Mouse (Mus musculus) left cerebral cortex, adult 2 months (tissue): Measurements from ENCODE around the gene Entpd6. TPM values are rescaled to one million over a fixed set of nuclear protein-coding genes. Genes with fewer than 3 reads are reported as not detected.

Experiments
- DNase-seq, 2 experiments: peaks; one replicate each; pipeline ENCODE4 v3.0.0; 2021 to 2022; ENCODE audit warnings: low spot score in 2 of 2, mixed read lengths in 1 of 2; ENCODE audit errors: extremely low spot score in 1 of 2
- H3K27ac ChIP-seq: fragments of 200-600 bp; 2 replicates; pipeline ENCODE4 v1.8.1; 2022
- H3K4me3 ChIP-seq: fragments of 200-600 bp; 2 replicates; pipeline ENCODE4 v1.8.1; 2022
- CTCF ChIP-seq: fragments of 200-600 bp; IDR thresholded peaks from 2 replicates; pipeline ENCODE4 v1.8.1; 2022; ENCODE audit warnings: antibody characterized with exemption, mild to moderate bottlenecking, moderate library complexity
- intact Hi-C: fragments of 180-260 bp; cut with DNase I; formaldehyde crosslinking; loops from one replicate; pipeline ENCODE4 v1.15.1; 2025
- long read RNA-seq, 2 experiments: library from polyadenylated mRNA; stranded (forward); transcript quantifications; one replicate each; pipeline ENCODE4 v2.0.0; 2021; ENCODE audit warnings: borderline mapping rate in 2 of 2
- total RNA-seq, 2 experiments: library from RNA; stranded (reverse); gene quantifications; 2 replicates each; pipeline ENCODE4 v1.2.3; 2021

Entpd6 gene
- total RNA-seq: 10 to 100 TPM; 46.5 to 51.5 TPM
- long read RNA-seq, experiment 1, transcript Entpd6-201 (14 exons, 2,540 nt): major isoform, 41 of 70 reads
- long read RNA-seq, experiment 1, partial matches to known transcripts: 7 of 70 reads
- long read RNA-seq, experiment 1, other reads (novel, unspliced or antisense): 21 of 70 reads
- long read RNA-seq, experiment 2, transcript Entpd6-201 (14 exons, 2,540 nt): major isoform, 27 of 42 reads
- long read RNA-seq, experiment 2, partial matches to known transcripts: 3 of 42 reads
- long read RNA-seq, experiment 2, other reads (novel, unspliced or antisense): 12 of 42 reads

DNA sequence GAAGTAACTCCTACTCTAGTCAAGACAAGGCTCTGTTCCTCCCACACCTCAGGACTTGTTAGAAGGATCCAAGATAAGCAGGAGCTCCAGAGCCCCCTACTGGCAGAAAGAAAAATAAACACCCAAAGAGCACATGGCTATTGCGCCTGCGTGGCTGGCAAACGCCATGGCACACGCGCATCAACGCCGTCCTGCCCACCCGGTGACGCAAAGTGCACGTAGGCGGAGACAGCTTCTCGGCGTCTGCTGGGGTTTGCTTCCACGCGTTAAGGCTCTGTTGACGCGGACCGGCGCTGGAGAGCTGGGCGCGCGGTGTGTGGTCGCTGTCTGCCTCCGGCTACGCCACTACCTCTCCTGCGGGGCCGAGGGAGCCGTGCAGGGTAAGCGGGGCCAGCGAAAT lies at the start of gene Entpd6:
Entpd6 (plus strand) TSS at position 189 of the 400 bp plus-strand sequence.
- intact Hi-C loops: loop anchor here (2.0 to 5.0 kb wide), 3 partner anchors 70 to 158 kb away; partner anchors contain the start of genes Apmap and Gins1
- peak; percentile 96 for TF ChIP-seq CTCF
- Histone ChIP-seq H3K27ac (peak within 1 kb of the TSS; percentile 94), H3K4me3 (peak within 1 kb of the TSS; percentile 93)
- peak; percentile 97 to 98 for DNase-seq

DNA sequence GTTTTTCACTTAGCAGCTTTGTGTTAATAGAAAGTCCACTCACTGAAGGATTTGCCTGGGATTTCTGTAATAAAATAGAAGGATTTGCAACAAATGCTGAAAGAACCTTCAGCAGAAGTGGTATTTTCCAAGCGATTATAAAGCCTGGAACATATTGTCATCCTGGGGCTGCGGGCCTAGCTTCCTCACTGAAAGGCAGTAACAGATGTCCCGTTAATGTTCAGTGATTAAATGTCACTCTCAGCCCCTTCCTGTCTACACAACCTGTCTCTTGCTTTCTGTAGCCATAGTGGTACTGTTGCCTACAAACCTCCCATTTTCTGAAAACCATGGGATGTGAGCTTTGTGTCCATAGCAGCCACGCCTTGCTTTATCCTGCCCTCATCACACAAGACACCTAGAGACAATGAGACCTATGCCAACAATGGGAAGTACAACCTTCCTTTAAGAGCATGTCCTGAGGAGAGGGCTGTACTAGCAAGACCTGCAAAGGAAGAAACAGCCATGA lies 36.6 kb upstream of the Entpd6 start:
- no peak for DNase-seq
- Histone ChIP-seq H3K4me3 (no peak overlapping the region), H3K27ac (no peak overlapping the region)
- intact Hi-C loops: no loop called here
- no peak for TF ChIP-seq CTCF

DNA sequence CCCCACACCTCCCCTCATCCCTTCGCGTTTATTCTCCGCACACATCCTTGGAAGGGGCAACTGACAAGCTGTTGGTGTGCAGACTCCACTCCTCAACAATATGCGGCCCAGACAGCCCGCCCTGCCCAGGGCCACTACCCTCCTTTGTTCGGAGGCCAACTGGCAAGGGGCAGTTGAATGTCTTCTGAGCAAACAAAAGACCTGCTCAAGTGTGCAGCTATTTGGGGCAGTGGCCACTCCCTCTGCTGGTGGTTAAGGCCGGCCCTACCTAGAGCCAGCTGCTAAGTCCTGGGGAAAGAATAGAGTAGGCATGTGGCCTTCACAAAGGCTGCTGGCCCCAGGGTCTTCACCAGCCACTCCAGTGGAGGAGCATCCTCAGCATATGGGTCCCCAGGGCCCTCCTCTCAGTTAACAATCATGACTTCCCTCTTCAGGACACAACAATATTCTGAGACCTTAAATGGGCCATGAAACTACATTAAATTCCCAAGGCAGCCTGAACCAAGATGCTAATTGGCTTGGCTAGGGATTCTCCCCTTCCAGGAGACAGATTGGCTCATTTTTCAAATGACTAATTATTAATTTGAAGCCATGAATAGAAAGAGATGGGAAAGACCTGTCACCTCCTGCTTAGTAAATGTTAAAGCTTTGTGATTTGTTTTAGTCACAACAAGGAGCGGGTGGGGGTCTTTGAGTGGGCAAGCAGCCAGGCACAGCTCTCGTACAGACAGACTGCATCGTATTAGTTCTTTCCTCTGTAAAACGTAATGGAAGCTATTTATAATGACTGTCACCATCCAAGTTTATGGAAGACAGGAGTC lies 12.9 kb upstream of the Entpd6 start:
- intact Hi-C loops: no loop called here
- TF ChIP-seq CTCF: no peak; the same call in 1 of the 2 replicates
- Histone ChIP-seq H3K4me3 (no peak overlapping the region), H3K27ac (no peak overlapping the region)
- DNase-seq: no peak

DNA sequence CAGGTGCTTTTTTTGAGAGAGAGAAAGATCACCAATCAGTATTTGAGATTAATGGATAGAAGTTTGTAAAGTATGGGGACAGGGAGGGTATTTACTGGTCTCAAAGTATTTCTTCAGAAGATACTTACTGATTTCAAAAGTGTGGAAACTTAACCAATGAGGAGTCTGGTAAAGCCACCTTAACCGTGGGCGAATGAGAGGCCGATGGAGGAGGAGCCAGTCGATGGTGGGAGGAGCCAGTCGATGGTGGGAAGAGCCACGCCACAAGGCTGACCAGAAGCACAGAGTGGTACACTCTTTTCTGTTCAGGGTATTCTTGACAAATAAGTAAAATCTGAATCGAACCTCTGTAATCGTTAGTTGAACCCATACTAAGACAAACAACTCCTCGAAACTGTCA lies 11.0 kb upstream of the Entpd6 start:
- intact Hi-C loops: no loop called here
- DNase-seq: no peak
- no peak overlapping the region for H3K27ac ChIP-seq
- no peak for TF ChIP-seq CTCF
- no peak overlapping the region for H3K4me3 ChIP-seq

DNA sequence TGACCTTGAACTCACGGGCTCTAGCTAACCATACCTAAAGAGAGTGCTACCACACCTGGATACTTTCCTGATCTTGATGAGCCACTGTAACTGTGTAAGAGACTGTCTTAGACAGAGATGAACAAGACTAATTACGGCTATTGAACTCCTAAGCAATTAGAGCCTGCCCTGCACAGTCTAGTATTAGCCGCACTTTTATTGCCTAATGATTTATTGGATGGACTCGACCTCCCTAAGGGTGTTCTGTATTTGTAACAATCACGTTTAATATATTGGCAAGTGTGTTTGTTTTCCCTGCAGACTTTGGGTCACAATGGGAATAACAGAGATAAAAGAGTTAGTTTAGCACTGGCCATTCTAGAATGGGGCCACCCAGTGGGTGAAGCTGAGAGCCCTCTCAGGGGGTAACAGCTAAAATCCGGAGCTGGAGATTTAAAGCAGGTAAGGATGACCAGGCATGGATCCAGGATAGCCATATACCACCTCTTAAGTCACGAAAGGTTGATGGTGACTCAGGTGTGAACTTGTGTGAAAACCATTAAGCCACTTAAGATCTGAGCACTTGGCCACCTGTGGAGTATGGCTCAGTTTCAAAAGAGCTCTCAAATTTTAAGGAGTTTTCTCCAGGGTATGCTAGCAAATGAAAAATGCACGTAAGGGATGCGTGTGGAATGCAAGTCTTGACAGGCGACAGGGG lies 8.5 kb upstream of the Entpd6 start:
- intact Hi-C loops: loop anchor here (5.0 kb wide), 1 partner anchor 183 kb away; no protein-coding TSS in a partner anchor

DNA sequence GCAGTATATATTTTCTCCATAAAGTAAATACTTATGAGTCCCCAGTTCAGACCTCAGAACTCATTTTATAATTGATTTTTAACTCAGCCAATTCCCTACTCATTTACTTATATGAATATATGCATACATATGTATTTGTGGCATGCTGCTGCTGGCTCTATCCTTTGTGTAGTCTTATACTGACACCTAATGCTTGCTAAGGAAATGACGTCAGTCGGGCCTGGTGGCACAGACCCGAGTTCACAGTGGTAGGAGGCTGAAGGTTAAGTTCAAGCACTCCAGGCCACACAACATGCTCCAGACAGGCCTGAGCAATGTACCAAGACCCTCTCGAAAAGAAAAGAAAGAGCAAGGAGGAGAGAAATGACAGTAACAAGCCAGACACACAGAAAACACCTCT lies 7.4 kb upstream of the Entpd6 start:
- intact Hi-C loops: loop anchor here (5.0 kb wide), 1 partner anchor 184 kb away; no protein-coding TSS in a partner anchor
- peak; percentile 34 for TF ChIP-seq CTCF
- DNase-seq: no peak
- Histone ChIP-seq H3K4me3 (no peak overlapping the region), H3K27ac (no peak overlapping the region)

More for the DNA sequence above, 8.5 kb upstream of the Entpd6 start:
- no peak for DNase-seq
- no peak for TF ChIP-seq CTCF
- no peak overlapping the region for H3K4me3 ChIP-seq
- no peak overlapping the region for H3K27ac ChIP-seq

DNA sequence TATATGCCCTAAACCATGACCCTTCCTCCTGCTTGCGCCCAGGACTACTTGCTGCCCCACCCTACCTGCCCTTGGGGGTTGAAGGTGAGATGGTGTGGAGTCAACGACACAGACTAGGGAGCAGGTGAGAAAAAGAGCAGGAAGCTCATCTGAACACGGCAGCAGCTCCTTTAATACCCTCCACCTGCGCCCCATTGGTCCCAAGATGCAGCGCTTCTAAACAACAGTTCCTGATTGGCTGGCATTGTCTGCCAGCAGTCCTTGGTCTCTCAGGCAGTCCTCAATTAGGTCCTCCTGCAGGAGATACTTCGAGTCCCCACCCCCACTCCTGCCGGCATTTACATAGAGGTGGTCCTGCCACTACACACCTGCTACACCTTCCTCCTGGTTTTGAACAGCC lies 3.8 kb upstream of the Entpd6 start:
- Histone ChIP-seq H3K27ac (no peak overlapping the region), H3K4me3 (no peak overlapping the region)
- no peak for DNase-seq
- no peak for TF ChIP-seq CTCF
- intact Hi-C loops: loop anchor here (5.0 kb wide), 1 partner anchor 162 kb away; the partner anchor contains the start of gene Gins1

DNA sequence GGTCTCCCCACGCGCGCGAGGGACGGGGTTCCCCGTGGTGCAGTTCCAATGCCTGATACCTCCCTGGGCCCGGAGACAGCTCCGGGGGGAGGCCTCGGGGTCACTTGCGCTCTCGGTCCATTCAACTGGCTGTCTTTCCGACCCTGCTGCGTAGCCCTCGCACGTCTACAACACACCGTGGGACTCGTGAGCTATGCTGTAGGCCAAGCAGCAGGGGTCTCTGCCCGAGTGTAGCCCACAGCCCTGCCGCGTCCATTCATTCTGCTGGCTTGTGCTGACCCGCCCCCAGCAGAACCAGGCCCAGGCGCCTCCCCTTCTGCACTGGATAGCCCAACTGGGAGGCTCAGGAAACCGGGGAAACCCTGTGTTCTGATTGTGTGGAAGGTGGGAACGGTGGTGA lies 441 bp downstream of the Entpd6 start:
- Histone ChIP-seq H3K27ac (peak overlapping the region; percentile 94), H3K4me3 (peak overlapping the region; percentile 93)
- DNase-seq: no peak
- intact Hi-C loops: loop anchor here (2.0 to 5.0 kb wide), 3 partner anchors 70 to 158 kb away; partner anchors contain the start of genes Apmap and Gins1
- no peak for TF ChIP-seq CTCF

DNA sequence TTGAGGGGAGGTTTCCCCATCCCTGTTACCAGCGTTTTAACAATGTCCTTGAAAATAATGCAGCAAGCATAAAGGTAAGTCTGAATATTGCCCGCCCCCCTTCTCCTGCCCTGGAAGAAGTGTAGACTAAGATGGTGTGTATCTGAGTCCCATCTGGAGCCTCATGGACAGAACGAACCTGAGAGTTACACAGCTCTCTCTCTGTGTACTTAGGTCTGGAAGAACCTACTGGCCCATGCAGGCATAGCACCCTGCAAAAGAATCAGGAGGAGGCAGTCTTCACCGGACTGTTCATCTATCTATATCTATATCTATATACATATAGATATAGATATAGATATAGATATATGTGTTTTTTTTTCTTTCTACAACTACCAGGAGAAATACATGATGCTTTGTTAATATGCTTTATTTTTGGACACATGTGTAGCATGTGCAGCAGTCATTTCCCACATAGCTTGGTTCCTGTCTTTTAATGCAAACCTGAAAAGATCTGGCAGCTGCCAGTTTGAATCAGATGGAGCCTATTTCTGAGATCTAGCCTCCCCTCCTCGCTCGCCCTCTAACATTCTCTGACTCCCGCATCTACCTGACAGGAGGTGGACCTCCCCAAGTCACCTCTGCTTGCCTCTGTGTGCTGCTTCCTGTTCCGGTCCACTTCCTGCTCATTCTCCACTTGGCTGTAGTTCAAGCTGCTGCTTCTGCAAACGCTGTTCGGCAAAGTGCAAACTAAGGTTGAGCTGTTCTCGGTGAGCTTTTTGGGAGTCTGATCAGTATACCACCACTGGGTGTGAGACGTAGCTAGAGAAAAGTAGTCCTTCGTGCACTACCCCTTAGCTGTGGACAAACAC lies 1.5 kb downstream of the Entpd6 start:
- Histone ChIP-seq H3K4me3 (peak overlapping the region; percentile 93), H3K27ac (no peak overlapping the region)
- no peak for DNase-seq
- TF ChIP-seq CTCF: peak; percentile 42
- intact Hi-C loops: loop anchor here (10.0 kb wide), 1 partner anchor 254 kb away; no protein-coding TSS in a partner anchor

DNA sequence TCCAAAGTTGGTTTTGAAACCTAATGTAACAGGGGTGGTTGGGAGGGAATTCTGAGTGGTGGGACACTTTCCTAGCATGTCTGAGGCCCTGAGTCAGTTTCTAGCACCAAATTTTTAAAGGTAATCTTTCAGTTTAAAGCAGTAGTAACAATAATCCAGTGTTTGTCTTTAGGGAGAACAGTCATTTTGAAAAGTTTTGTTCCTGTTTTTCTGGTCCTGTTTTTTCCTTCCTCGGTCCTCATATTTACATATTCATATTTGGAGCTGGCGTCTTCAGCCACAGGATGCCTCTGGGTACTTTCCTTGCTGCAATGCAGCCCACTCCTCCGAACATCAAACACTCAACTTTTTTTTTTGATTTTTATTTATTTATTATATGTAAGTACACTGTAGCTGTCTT lies 6.2 kb downstream of the Entpd6 start:
- Histone ChIP-seq H3K27ac (no peak overlapping the region), H3K4me3 (no peak overlapping the region)
- no peak for TF ChIP-seq CTCF
- intact Hi-C loops: loop anchor here (10.0 kb wide), 1 partner anchor 250 kb away; no protein-coding TSS in a partner anchor
- DNase-seq: no peak
